Mouse (Mus musculus) embryonic facial prominence, embryonic 12.5 days (tissue): ENCODE measurements at regions not wholly inside any gene's neighbourhood (a gene's known extent, or its start where the extent isn't known, plus 50 kb on each side); places are given as distances from the start of the nearest gene placed in this dataset.
A peak's percentile ranks its signal among the peaks of the same experiment; 100 is the strongest.

Experiments used
- ATAC-seq: fragments of 200-750 bp; cut with Nextera tagmentation; 2 replicates; pipeline ENCODE4 v1.8.0; 2017; ENCODE audit not compliant: insufficient number of reproducible peaks, insufficient read depth, low FRiP score, low TSS enrichment
- H3K27ac ChIP-seq: fragments of 300-500 bp; sonication (generic); 2 replicates; pipeline ENCODE4 v1.5.1; 2016; ENCODE audit warnings: mild to moderate bottlenecking
- H3K27me3 ChIP-seq: fragments of 300-500 bp; sonication (generic); 2 replicates; pipeline ENCODE4 v1.6.1; 2016; ENCODE audit warnings: mild to moderate bottlenecking, moderate library complexity
- H3K36me3 ChIP-seq: fragments of 300-500 bp; sonication (generic); 2 replicates; pipeline ENCODE4 v1.6.1; 2016; ENCODE audit warnings: mild to moderate bottlenecking
- H3K4me1 ChIP-seq: fragments of 300-500 bp; sonication (generic); 2 replicates; pipeline ENCODE4 v1.6.1; 2016
- H3K4me2 ChIP-seq: fragments of 300-500 bp; sonication (generic); replicated peaks from 2 replicates; pipeline ENCODE4 v1.6.1; 2016; ENCODE audit warnings: mild to moderate bottlenecking, moderate library complexity
- H3K4me3 ChIP-seq: fragments of 300-500 bp; sonication (generic); 2 replicates; pipeline ENCODE4 v1.5.1; 2016; ENCODE audit warnings: mild to moderate bottlenecking
- H3K9ac ChIP-seq: fragments of 300-500 bp; sonication (generic); 2 replicates; pipeline ENCODE4 v1.6.1; 2016; ENCODE audit warnings: mild to moderate bottlenecking, moderate library complexity
- H3K9me3 ChIP-seq: fragments of 300-500 bp; sonication (generic); 2 replicates; pipeline ENCODE4 v1.6.1; 2016; ENCODE audit warnings: mild to moderate bottlenecking, moderate library complexity
- WGBS: fragments of 180-500 bp; shearing (Covaris S2); methylation state at CpG from one replicate; pipeline ENCODE4 v1.1.7; 2016; 5-methylcytosine and 5-hydroxymethylcytosine counted together

GRCm38 (mm10) chr7:70539121-70539642, 172.6 kb upstream of the Nr2f2 start:
- 40% methylated on average over 9 of the region's 9 CpGs for WGBS
- no peak for ATAC-seq
- Histone ChIP-seq H3K4me3 (no peak overlapping the region), H3K4me1 (no peaks in the 10 kb centered on the region), H3K27me3 (no peaks in the 10 kb centered on the region), H3K36me3 (no peaks in the 10 kb centered on the region), H3K9ac (no peak overlapping the region), H3K9me3 (no peaks in the 10 kb centered on the region), H3K27ac (no peak overlapping the region), H3K4me2 (no peak overlapping the region)

GRCm38 (mm10) chr7:70536046-70536445, 169.5 kb upstream of the Nr2f2 start:
- no peak overlapping the region for H3K4me2 ChIP-seq
- H3K9me3 ChIP-seq, result 0 out of 2 replicates have a peak, but pooled peaks cover 5% of the 10 kb centered on the region
- no peak overlapping the region for H3K9ac ChIP-seq
- 81% methylated on average over 6 of the region's 6 CpGs for WGBS
- H3K4me3 ChIP-seq, result no peak overlapping the region
- H3K4me1 ChIP-seq, result no peaks in the 10 kb centered on the region
- no peak overlapping the region for H3K27ac ChIP-seq
- H3K27me3 ChIP-seq, result no peaks in the 10 kb centered on the region
- no peak for ATAC-seq
- H3K36me3 ChIP-seq, result no peaks in the 10 kb centered on the region

- Histone ChIP-seq H3K9ac (no peak overlapping the region), H3K27ac (no peak overlapping the region), H3K9me3 (0 out of 2 replicates have a peak, but pooled peaks cover 6% of the 10 kb centered on the region), H3K27me3 (no peaks in the 10 kb centered on the region), H3K36me3 (no peaks in the 10 kb centered on the region), H3K4me1 (no peaks in the 10 kb centered on the region), H3K4me3 (no peak overlapping the region), H3K4me2 (no peak overlapping the region)
- no peak for ATAC-seq
- 83% methylated on average over 1 of the region's 1 CpGs for WGBS
Measured at GRCm38 (mm10) chr7:70533552-70533951, 167.0 kb upstream of the Nr2f2 start.

- Histone ChIP-seq H3K9ac (no peak overlapping the region), H3K4me3 (no peak overlapping the region), H3K9me3 (0 out of 2 replicates have a peak, but pooled peaks cover 6% of the 10 kb centered on the region), H3K27ac (no peak overlapping the region), H3K27me3 (no peaks in the 10 kb centered on the region), H3K4me1 (no peaks in the 10 kb centered on the region), H3K36me3 (no peaks in the 10 kb centered on the region; the same call in 1 of the 2 replicates), H3K4me2 (no peak overlapping the region)
- WGBS, result 73% methylated on average over 4 of the region's 4 CpGs
- ATAC-seq, result no peak
Measured at GRCm38 (mm10) chr7:70527921-70528320, 161.4 kb upstream of the Nr2f2 start.

GRCm38 (mm10) chr7:70525372-70525771, 158.8 kb upstream of the Nr2f2 start:
- no peak for ATAC-seq
- H3K4me2 ChIP-seq, result no peak overlapping the region
- H3K9ac ChIP-seq, result no peak overlapping the region
- H3K9me3 ChIP-seq, result no peaks in the 10 kb centered on the region
- no peak overlapping the region for H3K4me3 ChIP-seq
- H3K27me3 ChIP-seq, result no peaks in the 10 kb centered on the region
- H3K4me1 ChIP-seq, result no peaks in the 10 kb centered on the region
- no peak overlapping the region for H3K27ac ChIP-seq
- no peaks in the 10 kb centered on the region; the same call in 1 of the 2 replicates for H3K36me3 ChIP-seq
- WGBS, result 89% methylated on average over 2 of the region's 2 CpGs

GRCm38 (mm10) chr7:70524744-70525143, 158.2 kb upstream of the Nr2f2 start:
- Histone ChIP-seq H3K9ac (no peak overlapping the region), H3K27me3 (no peaks in the 10 kb centered on the region), H3K9me3 (no peaks in the 10 kb centered on the region), H3K4me2 (no peak overlapping the region), H3K4me1 (no peaks in the 10 kb centered on the region), H3K4me3 (no peak overlapping the region), H3K36me3 (no peaks in the 10 kb centered on the region; the same call in 1 of the 2 replicates), H3K27ac (no peak overlapping the region)
- whole genome bisulfite sequencing, result 94% methylated on average over 9 of the region's 9 CpGs
- ATAC-seq, result no peak

GRCm38 (mm10) chr7:70524251-70524650, 157.7 kb upstream of the Nr2f2 start:
- H3K9me3 ChIP-seq, result no peaks in the 10 kb centered on the region
- WGBS, result 90% methylated on average over 4 of the region's 4 CpGs
- no peak overlapping the region for H3K4me3 ChIP-seq
- H3K36me3 ChIP-seq, result no peaks in the 10 kb centered on the region; the same call in 1 of the 2 replicates
- no peak overlapping the region for H3K27ac ChIP-seq
- H3K4me1 ChIP-seq, result no peaks in the 10 kb centered on the region
- ATAC-seq, result no peak
- no peak overlapping the region for H3K4me2 ChIP-seq
- no peaks in the 10 kb centered on the region for H3K27me3 ChIP-seq
- H3K9ac ChIP-seq, result no peak overlapping the region

- Histone ChIP-seq H3K27ac (no peak overlapping the region), H3K27me3 (no peaks in the 10 kb centered on the region), H3K9me3 (no peaks in the 10 kb centered on the region), H3K4me3 (no peak overlapping the region), H3K9ac (no peak overlapping the region), H3K4me1 (peaks cover 17% of the 10 kb centered on the region), H3K4me2 (no peak overlapping the region), H3K36me3 (no peaks in the 10 kb centered on the region)
- WGBS, result 49% methylated on average over 3 of the region's 3 CpGs
- ATAC-seq, result no peak
Measured at GRCm38 (mm10) chr7:70516741-70517140, 150.2 kb upstream of the Nr2f2 start.

- H3K27ac ChIP-seq, result no peak overlapping the region
- no peak overlapping the region for H3K4me3 ChIP-seq
- peak; percentile 60; the same call in 1 of the 2 replicates for ATAC-seq
- WGBS, result 20% methylated on average over 8 of the region's 8 CpGs
- no peaks in the 10 kb centered on the region for H3K9me3 ChIP-seq
- H3K4me1 ChIP-seq, result peaks cover 17% of the 10 kb centered on the region
- peak overlapping the region; percentile 22; the same call in 1 of the 2 replicates for H3K4me2 ChIP-seq
- no peaks in the 10 kb centered on the region for H3K36me3 ChIP-seq
- H3K27me3 ChIP-seq, result no peaks in the 10 kb centered on the region
- H3K9ac ChIP-seq, result no peak overlapping the region
Measured at GRCm38 (mm10) chr7:70515341-70515851, 148.9 kb upstream of the Nr2f2 start.

GRCm38 (mm10) chr7:70514666-70515065, 148.1 kb upstream of the Nr2f2 start:
- H3K27me3 ChIP-seq, result no peaks in the 10 kb centered on the region
- H3K4me1 ChIP-seq, result peaks cover 17% of the 10 kb centered on the region
- peak overlapping the region; percentile 54 for H3K27ac ChIP-seq
- H3K9me3 ChIP-seq, result no peaks in the 10 kb centered on the region
- H3K36me3 ChIP-seq, result no peaks in the 10 kb centered on the region
- peak overlapping the region; percentile 22; the same call in 1 of the 2 replicates for H3K4me2 ChIP-seq
- H3K4me3 ChIP-seq, result no peak overlapping the region
- 2% methylated on average over 6 of the region's 6 CpGs for WGBS
- 0 out of 2 replicates have a peak, but pooled peaks have one; percentile 69 for ATAC-seq
- no peak overlapping the region for H3K9ac ChIP-seq

GRCm38 (mm10) chr7:70512354-70512753, 145.8 kb upstream of the Nr2f2 start:
- Histone ChIP-seq H3K36me3 (no peaks in the 10 kb centered on the region), H3K4me1 (peaks cover 17% of the 10 kb centered on the region), H3K27ac (no peak overlapping the region), H3K4me3 (no peak overlapping the region), H3K27me3 (no peaks in the 10 kb centered on the region), H3K9ac (no peak overlapping the region), H3K4me2 (no peak overlapping the region), H3K9me3 (no peaks in the 10 kb centered on the region)
- 77% methylated on average over 6 of the region's 6 CpGs for WGBS
- ATAC-seq, result no peak

GRCm38 (mm10) chr7:70505671-70506181, 139.2 kb upstream of the Nr2f2 start:
- WGBS, result 10% methylated on average over 7 of the region's 7 CpGs
- ATAC-seq, result no peak
- no peak overlapping the region for H3K9ac ChIP-seq
- no peak overlapping the region for H3K4me3 ChIP-seq
- no peaks in the 10 kb centered on the region for H3K36me3 ChIP-seq
- H3K9me3 ChIP-seq, result no peaks in the 10 kb centered on the region
- H3K27ac ChIP-seq, result peak overlapping the region; percentile 60; the same call in 1 of the 2 replicates
- peaks cover 10% of the 10 kb centered on the region; the same call in 1 of the 2 replicates for H3K4me1 ChIP-seq
- no peaks in the 10 kb centered on the region for H3K27me3 ChIP-seq
- H3K4me2 ChIP-seq, result no peak overlapping the region
